Mouse (Mus musculus) lung, embryonic 14.5 days (tissue): ENCODE results near the gene Klk7. TPM values are rescaled to one million over a fixed set of nuclear protein-coding genes. Genes with fewer than 3 reads are reported as not detected.

ENCODE experiments used
- ATAC-seq: fragments of 200-750 bp; cut with Nextera tagmentation; 2 replicates; pipeline ENCODE4 v1.8.0; 2017; ENCODE audit warnings: mild to moderate bottlenecking, moderate TSS enrichment, moderate library complexity; ENCODE audit not compliant: insufficient read depth
- DNase-seq: peaks from one replicate; pipeline ENCODE4 v3.0.0-alpha.2; 2015
- H3K27ac ChIP-seq: fragments of 300-500 bp; sonication (generic); 2 replicates; pipeline ENCODE4 v1.5.1; 2014; ENCODE audit warnings: low read depth, mild to moderate bottlenecking, moderate library complexity
- H3K27me3 ChIP-seq: fragments of 300-500 bp; sonication (generic); 2 replicates; pipeline ENCODE4 v1.6.1; 2014; ENCODE audit warnings: low read length, control low read depth; ENCODE audit not compliant: insufficient read depth
- H3K36me3 ChIP-seq: fragments of 300-500 bp; sonication (generic); 2 replicates; pipeline ENCODE4 v1.6.1; 2014; ENCODE audit warnings: control low read depth; ENCODE audit not compliant: insufficient read depth
- H3K4me1 ChIP-seq: fragments of 300-500 bp; sonication (generic); 2 replicates; pipeline ENCODE4 v1.6.1; 2014; ENCODE audit warnings: antibody characterized with exemption, control low read depth; ENCODE audit not compliant: insufficient read depth
- H3K4me2 ChIP-seq: fragments of 300-500 bp; sonication (generic); 2 replicates; pipeline ENCODE4 v1.6.1; 2014; ENCODE audit warnings: mild to moderate bottlenecking
- H3K4me3 ChIP-seq: fragments of 300-500 bp; sonication (generic); 2 replicates; pipeline ENCODE4 v1.5.1; 2014; ENCODE audit warnings: low read depth, low read length
- H3K9ac ChIP-seq: fragments of 300-500 bp; sonication (generic); 2 replicates; pipeline ENCODE4 v1.6.1; 2014
- H3K9me3 ChIP-seq: fragments of 300-500 bp; sonication (generic); 2 replicates; pipeline ENCODE4 v1.6.1; 2016; ENCODE audit warnings: low read depth, low read length, control low read depth
- CTCF ChIP-seq: IDR thresholded peaks from 2 replicates; pipeline ENCODE4 v1.5.1; 2016; ENCODE audit warnings: antibody characterized with exemption, low read depth
- WGBS: fragments of 180-500 bp; shearing (Covaris S2); extraction: QIAGEN DNeasy Blood & Tissue Kit; methylation state at CpG from one replicate; pipeline ENCODE4 v1.1.7; 2014; 5-methylcytosine and 5-hydroxymethylcytosine counted together
- polyA plus RNA-seq: library from polyadenylated mRNA; unstranded; fragments of >200 nt; fragmentation: Nextera tagmentation; extraction: Ambion mirVana; gene quantifications from 2 replicates; pipeline ENCODE4 v1.2.1, GENCODE M21; 2014

Klk7 gene
- polyA plus RNA-seq, 1 experiment from 2014 or later: 0.09 TPM

GRCm38 (mm10) chr7:43781541-43781940 is 29.6 kb upstream of the Klk7 start:
- Histone ChIP-seq H3K27ac (no peak overlapping the region), H3K9ac (no peak overlapping the region), H3K4me3 (no peak overlapping the region), H3K9me3 (no peaks in the 10 kb centered on the region), H3K4me1 (no peaks in the 10 kb centered on the region), H3K27me3 (peaks cover 5% of the 10 kb centered on the region; the same call in 1 of the 2 replicates), H3K4me2 (no peak overlapping the region), H3K36me3 (no peaks in the 10 kb centered on the region)
- WGBS: 78% methylated on average over 11 of the region's 11 CpGs
- ATAC-seq: no peak
- no peak for TF ChIP-seq CTCF
- no peak for DNase-seq

GRCm38 (mm10) chr7:43782275-43783265 is 28.5 kb upstream of the Klk7 start:
- WGBS: 7% methylated on average over 36 of the region's 36 CpGs
- H3K4me3 ChIP-seq: peak overlapping the region; percentile 21
- H3K27me3 ChIP-seq: peaks cover 5% of the 10 kb centered on the region; the same call in 1 of the 2 replicates
- no peaks in the 10 kb centered on the region for H3K4me1 ChIP-seq
- ATAC-seq (peak; percentile 86), DNase-seq (peak; percentile 91)
- peak overlapping the region; percentile 63 for H3K4me2 ChIP-seq
- no peak overlapping the region for H3K27ac ChIP-seq
- H3K9ac ChIP-seq: no peak overlapping the region
- TF ChIP-seq CTCF: peak; percentile 88
- H3K36me3 ChIP-seq: no peaks in the 10 kb centered on the region
- no peaks in the 10 kb centered on the region for H3K9me3 ChIP-seq

DNA sequence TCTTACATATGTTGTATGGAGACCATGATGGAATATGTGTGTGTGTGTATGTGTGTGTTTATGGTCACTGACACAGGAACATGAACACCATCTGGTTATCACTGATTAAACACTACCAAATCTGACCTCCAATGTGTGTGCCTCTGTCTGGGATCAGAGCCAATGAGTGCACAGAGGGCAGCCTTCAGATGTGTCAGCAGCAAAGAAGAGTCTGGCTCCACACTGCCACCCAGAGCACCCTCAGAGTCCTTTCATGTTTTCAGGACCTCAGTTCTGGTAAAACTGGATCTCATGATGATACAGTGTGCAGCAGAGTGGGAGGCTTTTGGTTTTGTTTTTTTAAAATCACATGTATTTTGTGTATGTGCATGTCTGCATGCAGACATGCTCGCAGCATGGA is 25.8 kb upstream of the Klk7 start:
- H3K4me3 ChIP-seq: no peak overlapping the region
- H3K9me3 ChIP-seq: no peaks in the 10 kb centered on the region
- no peaks in the 10 kb centered on the region for H3K36me3 ChIP-seq
- H3K27ac ChIP-seq: no peak overlapping the region
- H3K4me1 ChIP-seq: no peaks in the 10 kb centered on the region
- 81% methylated on average over 1 of the region's 1 CpGs for WGBS
- DNase-seq: peak; percentile 44
- peak; percentile 18; the same call in 1 of the 2 replicates for ATAC-seq
- H3K9ac ChIP-seq: no peak overlapping the region
- TF ChIP-seq CTCF: peak; percentile 18; the same call in 1 of the 2 replicates
- peaks cover 5% of the 10 kb centered on the region; the same call in 1 of the 2 replicates for H3K27me3 ChIP-seq
- no peak overlapping the region for H3K4me2 ChIP-seq

DNA sequence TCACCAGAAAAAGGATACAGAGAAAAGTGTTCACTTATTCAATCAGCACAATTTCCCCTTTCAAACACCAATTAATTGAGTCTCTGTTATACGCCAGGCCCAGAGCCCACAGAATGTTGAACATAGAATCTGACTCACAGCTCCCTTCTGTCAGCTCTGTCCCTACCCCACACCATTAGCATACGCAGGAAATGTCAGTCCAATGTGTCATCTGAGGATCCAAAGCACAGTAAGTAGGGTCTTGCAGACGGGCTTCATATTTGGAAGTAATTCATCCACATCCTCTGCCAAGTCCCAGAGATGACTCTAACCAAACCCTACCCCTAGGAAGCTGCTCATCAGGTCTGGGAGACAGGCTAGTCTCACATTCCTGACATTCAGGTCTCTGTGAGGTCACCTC is 23.0 kb upstream of the Klk7 start:
- WGBS: 47% methylated on average over 3 of the region's 3 CpGs
- no peaks in the 10 kb centered on the region for H3K9me3 ChIP-seq
- H3K27ac ChIP-seq: no peak overlapping the region
- ATAC-seq (no peak), DNase-seq (no peak)
- no peak overlapping the region for H3K4me3 ChIP-seq
- H3K27me3 ChIP-seq: peaks cover 5% of the 10 kb centered on the region; the same call in 1 of the 2 replicates
- no peak for TF ChIP-seq CTCF
- H3K4me2 ChIP-seq: no peak overlapping the region
- H3K36me3 ChIP-seq: no peaks in the 10 kb centered on the region
- no peaks in the 10 kb centered on the region for H3K4me1 ChIP-seq
- H3K9ac ChIP-seq: no peak overlapping the region

- no peaks in the 10 kb centered on the region for H3K36me3 ChIP-seq
- no peaks in the 10 kb centered on the region for H3K9me3 ChIP-seq
- H3K27me3 ChIP-seq: no peaks in the 10 kb centered on the region
- no peak overlapping the region for H3K4me3 ChIP-seq
- DNase-seq (peak; percentile 16), ATAC-seq (no peak)
- TF ChIP-seq CTCF: 0 out of 2 replicates have a peak, but pooled peaks have one; percentile 6
- no peak overlapping the region for H3K9ac ChIP-seq
- H3K27ac ChIP-seq: no peak overlapping the region
- 60% methylated on average over 2 of the region's 2 CpGs for WGBS
- no peaks in the 10 kb centered on the region for H3K4me1 ChIP-seq
- no peak overlapping the region for H3K4me2 ChIP-seq
Observed at GRCm38 (mm10) chr7:43789295-43789694, 21.8 kb upstream of the Klk7 start.

DNA sequence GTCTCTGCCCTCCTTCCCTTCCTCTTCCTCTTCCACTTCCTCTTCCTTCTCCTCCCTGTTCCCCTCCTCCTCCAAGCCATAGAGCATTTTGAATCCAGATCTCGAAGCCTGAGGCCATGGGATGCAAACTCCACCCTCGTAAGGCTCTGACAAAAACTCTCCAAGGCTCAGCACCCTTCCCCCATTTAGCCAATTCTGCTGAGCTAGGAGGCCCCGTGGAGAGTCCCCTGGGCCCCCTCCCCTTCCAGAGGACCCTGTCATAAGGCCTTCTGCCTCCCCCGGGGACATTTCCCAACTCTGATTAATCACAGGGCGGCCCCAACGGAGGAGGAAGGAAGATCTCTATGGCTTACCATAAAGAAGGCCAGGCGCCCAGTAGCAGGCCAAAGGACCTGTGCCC is 19.5 kb upstream of the Klk7 start, which contains the start of gene Klk9:
Klk9 (plus strand) TSS at position 301 of the 400 bp plus-strand sequence.
- Histone ChIP-seq H3K4me3 (no peak within 1 kb of the TSS), H3K36me3 (no peaks in the 10 kb centered on the region), H3K9me3 (no peaks in the 10 kb centered on the region), H3K4me2 (no peak within 1 kb of the TSS), H3K4me1 (no peaks in the 10 kb centered on the region), H3K9ac (no peak within 1 kb of the TSS), H3K27me3 (peaks cover 6% of the 10 kb centered on the region; the same call in 1 of the 2 replicates), H3K27ac (no peak within 1 kb of the TSS)
- DNase-seq (no peak), ATAC-seq (no peak)
- WGBS: 62% methylated on average over 7 of the region's 7 CpGs
- TF ChIP-seq CTCF: no peak

DNA sequence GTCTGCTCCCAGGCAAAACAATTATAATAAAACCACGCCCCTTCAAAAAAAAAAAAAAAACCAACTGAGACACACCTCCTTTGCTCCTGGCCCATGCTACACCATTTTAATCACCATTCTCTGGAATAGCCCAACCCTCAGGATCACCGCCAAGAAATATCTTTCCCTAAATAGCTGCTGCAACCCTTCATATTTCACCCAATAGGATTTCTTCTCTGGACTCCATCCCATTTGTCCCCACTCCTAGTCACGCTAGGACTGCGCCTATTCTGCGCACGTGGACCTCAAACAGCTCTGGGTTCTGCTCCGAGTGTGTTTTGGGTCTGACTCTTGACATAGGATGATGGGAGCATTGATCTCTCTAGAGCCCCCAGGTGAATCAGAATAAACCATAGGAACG is 14.7 kb upstream of the Klk7 start:
- DNase-seq (peak; percentile 55), ATAC-seq (peak; percentile 15; the same call in 1 of the 2 replicates)
- Histone ChIP-seq H3K36me3 (no peaks in the 10 kb centered on the region), H3K9ac (no peak overlapping the region; the same call in 1 of the 2 replicates), H3K4me2 (peak overlapping the region; percentile 75), H3K9me3 (no peaks in the 10 kb centered on the region), H3K27ac (no peak overlapping the region), H3K4me1 (no peaks in the 10 kb centered on the region), H3K27me3 (peaks cover 8% of the 10 kb centered on the region; the same call in 1 of the 2 replicates), H3K4me3 (peak overlapping the region; percentile 46)
- WGBS: 3% methylated on average over 8 of the region's 8 CpGs
- no peak for TF ChIP-seq CTCF
